Mouse (Mus musculus) MEL (cell line): ENCODE results near the gene Hoxa11. TPM values are rescaled to one million over a fixed set of nuclear protein-coding genes. Genes with fewer than 3 reads are reported as not detected.

Source experiments
- DNase-seq: peaks from one replicate; pipeline ENCODE4 v3.0.0; 2011; ENCODE audit warnings: low read depth, low spot score
- H3K27ac ChIP-seq: 2 replicates; pipeline ENCODE4 v1.5.1; 2012; ENCODE audit warnings: low read depth, mild to moderate bottlenecking, control low read depth, low read length, moderate library complexity; ENCODE audit not compliant: control insufficient read depth
- H3K27me3 ChIP-seq, 2 experiments: fragments of 150-350 bp in 1 of 2; sonication (generic) in 1 of 2; 2 replicates each; pipeline ENCODE4 v1.6.1; 2012; ENCODE audit warnings: low read length in 2 of 2, mild to moderate bottlenecking in 2 of 2, improper control_type of control experiment in 1 of 2, moderate library complexity in 1 of 2; ENCODE audit not compliant: insufficient read depth in 2 of 2, control insufficient read depth in 1 of 2
- H3K36me3 ChIP-seq, 2 experiments: 2 replicates each; pipeline ENCODE4 v1.6.1; 2012 to 2014; ENCODE audit warnings: low read length in 2 of 2, improper control_type of control experiment in 1 of 2, inconsistent platforms in 1 of 2, mild to moderate bottlenecking in 1 of 2; ENCODE audit not compliant: insufficient read depth in 2 of 2, control insufficient read depth in 1 of 2
- H3K4me1 ChIP-seq, 2 experiments: fragments of 150-350 bp in 1 of 2; sonication (generic) in 1 of 2; 2 replicates each; pipeline ENCODE4 v1.6.1; 2012; ENCODE audit warnings: low read length in 2 of 2, improper control_type of control experiment in 1 of 2, mild to moderate bottlenecking in 1 of 2; ENCODE audit not compliant: insufficient read depth in 2 of 2, control insufficient read depth in 1 of 2
- H3K4me3 ChIP-seq, 2 experiments: fragments of 150-350 bp in 1 of 2; sonication (generic) in 1 of 2; 2 replicates each; pipeline ENCODE4 v1.5.1; 2012; ENCODE audit warnings: low read depth in 2 of 2, low read length in 2 of 2, mild to moderate bottlenecking in 2 of 2, moderate library complexity in 2 of 2, control low read depth in 1 of 2, improper control_type of control experiment in 1 of 2; ENCODE audit not compliant: control insufficient read depth in 1 of 2, insufficient read depth in 1 of 2
- H3K79me2 ChIP-seq: 2 replicates; pipeline ENCODE4 v1.6.1; 2012; ENCODE audit warnings: mild to moderate bottlenecking, low read length, moderate library complexity; ENCODE audit not compliant: control insufficient read depth, poor library complexity, insufficient read depth
- H3K9ac ChIP-seq: 2 replicates; pipeline ENCODE4 v1.6.1; 2012; ENCODE audit warnings: low read depth, mild to moderate bottlenecking, control low read depth, low read length, moderate library complexity; ENCODE audit not compliant: control insufficient read depth, poor library complexity, severe bottlenecking
- H3K9me3 ChIP-seq: fragments of 150-350 bp; sonication (generic); replicated peaks from 2 replicates; pipeline ENCODE4 v1.6.1; 2012; ENCODE audit warnings: mild to moderate bottlenecking, low read length, improper control_type of control experiment, moderate library complexity; ENCODE audit not compliant: insufficient read depth
- BHLHE40 ChIP-seq: IDR thresholded peaks from 2 replicates; pipeline ENCODE4 v1.6.1; 2012; ENCODE audit warnings: low read depth, mild to moderate bottlenecking, inconsistent platforms, low read length, improper control_type of control experiment, borderline replicate concordance
- CHD1 ChIP-seq: IDR thresholded peaks from 2 replicates; pipeline ENCODE4 v1.6.1; 2012; ENCODE audit warnings: low read depth, mild to moderate bottlenecking, inconsistent platforms, low read length, improper control_type of control experiment
- CHD2 ChIP-seq: IDR thresholded peaks from 2 replicates; pipeline ENCODE4 v1.6.1; 2011; ENCODE audit warnings: low read length, improper control_type of control experiment
- E2F4 ChIP-seq: IDR thresholded peaks from 2 replicates; pipeline ENCODE4 v1.6.1; 2011; ENCODE audit warnings: low read depth, low read length, improper control_type of control experiment, borderline replicate concordance
- EP300 ChIP-seq, 2 experiments: IDR thresholded peaks; 2 replicates each; pipeline ENCODE4 v1.6.1; 2011; ENCODE audit warnings: improper control_type of control experiment in 2 of 2, low read length in 2 of 2, low read depth in 1 of 2, mild to moderate bottlenecking in 1 of 2
- ETS1 ChIP-seq: IDR thresholded peaks from 2 replicates; pipeline ENCODE4 v1.6.1; 2012; ENCODE audit warnings: low read depth, mild to moderate bottlenecking, inconsistent platforms, low read length, improper control_type of control experiment, moderate library complexity
- GABPA ChIP-seq: IDR thresholded peaks from 2 replicates; pipeline ENCODE4 v1.6.1; 2012; ENCODE audit warnings: low read depth, mild to moderate bottlenecking, inconsistent platforms, low read length, improper control_type of control experiment, moderate library complexity
- GATA1 ChIP-seq: IDR thresholded peaks from 2 replicates; pipeline ENCODE4 v1.6.1; 2011; ENCODE audit warnings: low read depth, low read length, improper control_type of control experiment
- JUND ChIP-seq: IDR thresholded peaks from 2 replicates; pipeline ENCODE4 v1.6.1; 2011; ENCODE audit warnings: low read depth, mild to moderate bottlenecking, improper control_type of control experiment, low read length
- MAFK ChIP-seq: IDR thresholded peaks from 2 replicates; pipeline ENCODE4 v1.6.1; 2011; ENCODE audit warnings: low read depth, mild to moderate bottlenecking, low read length, improper control_type of control experiment, borderline replicate concordance
- MEF2A ChIP-seq: IDR thresholded peaks from 2 replicates; pipeline ENCODE4 v1.6.1; 2014; ENCODE audit warnings: low read depth, mild to moderate bottlenecking, inconsistent platforms, low read length, improper control_type of control experiment; ENCODE audit not compliant: poor library complexity, insufficient replicate concordance, severe bottlenecking; ENCODE audit errors: extremely low read depth
- MYB ChIP-seq: IDR thresholded peaks from 2 replicates; pipeline ENCODE4 v1.6.1; 2011; ENCODE audit warnings: mild to moderate bottlenecking, low read depth, low read length, improper control_type of control experiment
- NELFE ChIP-seq: IDR thresholded peaks from 2 replicates; pipeline ENCODE4 v1.6.1; 2011; ENCODE audit warnings: low read depth, low read length, improper control_type of control experiment
- NRF1 ChIP-seq: IDR thresholded peaks from 2 replicates; pipeline ENCODE4 v1.6.1; 2014; ENCODE audit warnings: low read depth, mild to moderate bottlenecking, inconsistent platforms, low read length, improper control_type of control experiment, moderate library complexity; ENCODE audit not compliant: poor library complexity, insufficient read depth, severe bottlenecking
- POLR2A ChIP-seq, 2 experiments: IDR thresholded peaks; 2 replicates each; pipeline ENCODE4 v1.6.1; 2011 to 2012; ENCODE audit warnings: low read length in 2 of 2, mild to moderate bottlenecking in 2 of 2, control low read depth in 1 of 2, improper control_type of control experiment in 1 of 2, low read depth in 1 of 2, moderate library complexity in 1 of 2; ENCODE audit not compliant: control insufficient read depth in 1 of 2, insufficient read depth in 1 of 2, poor library complexity in 1 of 2
- POLR2AphosphoS5 ChIP-seq: IDR thresholded peaks from 2 replicates; pipeline ENCODE4 v1.6.1; 2012; ENCODE audit warnings: low read depth, borderline replicate concordance, mild to moderate bottlenecking, inconsistent platforms, low read length, moderate library complexity, mixed read lengths
- RCOR1 ChIP-seq: IDR thresholded peaks from 2 replicates; pipeline ENCODE4 v1.6.1; 2012; ENCODE audit warnings: low read depth, mild to moderate bottlenecking, inconsistent platforms, low read length, improper control_type of control experiment
- SIN3A ChIP-seq: IDR thresholded peaks from 2 replicates; pipeline ENCODE4 v1.6.1; 2012; ENCODE audit warnings: low read length, improper control_type of control experiment, inconsistent platforms
- TAL1 ChIP-seq: IDR thresholded peaks from 2 replicates; pipeline ENCODE4 v1.6.1; 2012; ENCODE audit warnings: mild to moderate bottlenecking, inconsistent platforms, low read length, moderate library complexity, mixed read lengths
- UBTF ChIP-seq: IDR thresholded peaks from 2 replicates; pipeline ENCODE4 v1.6.1; 2012; ENCODE audit warnings: low read depth, mild to moderate bottlenecking, inconsistent platforms, low read length, improper control_type of control experiment, moderate library complexity, borderline replicate concordance; ENCODE audit not compliant: insufficient read depth
- USF1 ChIP-seq: IDR thresholded peaks from 2 replicates; pipeline ENCODE4 v1.6.1; 2014; ENCODE audit warnings: low read depth, mild to moderate bottlenecking, inconsistent platforms, low read length, improper control_type of control experiment, moderate library complexity
- USF2 ChIP-seq, 2 experiments: IDR thresholded peaks; 2 replicates each; pipeline ENCODE4 v1.6.1; 2011 to 2012; ENCODE audit warnings: improper control_type of control experiment in 2 of 2, low read length in 2 of 2, borderline replicate concordance in 1 of 2, inconsistent platforms in 1 of 2, low read depth in 1 of 2, mild to moderate bottlenecking in 1 of 2; ENCODE audit not compliant: insufficient read depth in 1 of 2
- ZC3H11A ChIP-seq: IDR thresholded peaks from 2 replicates; pipeline ENCODE4 v1.6.1; 2012; ENCODE audit warnings: low read depth, mild to moderate bottlenecking, inconsistent platforms, low read length, improper control_type of control experiment
- ZMIZ1 ChIP-seq: IDR thresholded peaks from 2 replicates; pipeline ENCODE4 v1.6.1; 2012; ENCODE audit warnings: low read depth, mild to moderate bottlenecking, inconsistent platforms, low read length, improper control_type of control experiment, moderate library complexity
- polyA plus RNA-seq, 2 experiments: library from polyadenylated mRNA; stranded (reverse) in 1 of 2; unstranded in 1 of 2; fragments of >175 nt in 1 of 2; fragments of >200 nt in 1 of 2; gene quantifications; 2 replicates each; pipeline versions ENCODE4 v1.2.1 to v1.2.4; 2012; ENCODE audit warnings: low replicate concordance in 2 of 2, low read depth in 1 of 2; ENCODE audit not compliant: insufficient read length in 2 of 2, insufficient read depth in 1 of 2, missing spikeins in 1 of 2
- total RNA-seq: library from RNA; depleted of rRNA; stranded (reverse); fragments of 300-350 nt; gene quantifications from 2 replicates; pipeline ENCODE4 v1.2.3, GENCODE M21; 2012

Gene Hoxa11
- total and polyA plus RNA-seq, 3 experiments: not detected

DNA sequence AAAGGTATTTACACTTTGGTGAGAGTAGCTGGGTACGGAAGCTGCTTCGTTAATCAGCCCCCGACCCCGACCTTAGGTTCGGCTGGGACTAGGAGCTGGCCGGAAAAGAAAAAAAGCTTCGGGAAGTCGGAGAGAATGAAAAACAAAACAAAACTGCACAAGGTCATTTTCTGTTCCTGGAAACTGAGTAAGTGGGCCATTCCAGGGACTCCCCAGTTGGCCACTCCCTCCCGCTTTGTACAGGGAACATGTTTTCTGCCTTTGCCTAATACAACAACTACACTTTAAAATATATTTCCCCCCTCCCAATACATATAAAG is 21.0 kb upstream of the Hoxa11 start:
- Histone ChIP-seq H3K27me3 (no peaks in the 10 kb centered on the region), H3K27ac (no peak overlapping the region), H3K4me1 (no peaks in the 10 kb centered on the region), H3K4me3 (no peak overlapping the region), H3K79me2 (no peaks in the 10 kb centered on the region)
- DNase-seq: no peak
- TF ChIP-seq NELFE: no peak
- TF ChIP-seq ETS1: no peak
- TF ChIP-seq MYB: no peak
- TF ChIP-seq GABPA: no peak
- no peak for TF ChIP-seq POLR2A (IDR thresholded peaks at IDR 0.05; ENCODE audit: control insufficient read depth in 1 of 2, insufficient read depth in 1 of 2, low read depth in 1 of 2, low read length in 2 of 2, poor library complexity in 1 of 2)
- TF ChIP-seq CHD2: no peak
- TF ChIP-seq MAFK: no peak
- no peak for TF ChIP-seq POLR2AphosphoS5
- TF ChIP-seq, all 39 proteins: peak for 0
- H3K9ac ChIP-seq: no peak overlapping the region
- no peaks in the 10 kb centered on the region for H3K9me3 ChIP-seq
- H3K36me3 ChIP-seq: no peaks in the 10 kb centered on the region

- H3K27me3 ChIP-seq: no peaks in the 10 kb centered on the region
- no peak overlapping the region for H3K9ac ChIP-seq
These were observed 20.5 kb upstream of the Hoxa11 start for GRCm38 (mm10) chr6:52265913-52266665.

DNA sequence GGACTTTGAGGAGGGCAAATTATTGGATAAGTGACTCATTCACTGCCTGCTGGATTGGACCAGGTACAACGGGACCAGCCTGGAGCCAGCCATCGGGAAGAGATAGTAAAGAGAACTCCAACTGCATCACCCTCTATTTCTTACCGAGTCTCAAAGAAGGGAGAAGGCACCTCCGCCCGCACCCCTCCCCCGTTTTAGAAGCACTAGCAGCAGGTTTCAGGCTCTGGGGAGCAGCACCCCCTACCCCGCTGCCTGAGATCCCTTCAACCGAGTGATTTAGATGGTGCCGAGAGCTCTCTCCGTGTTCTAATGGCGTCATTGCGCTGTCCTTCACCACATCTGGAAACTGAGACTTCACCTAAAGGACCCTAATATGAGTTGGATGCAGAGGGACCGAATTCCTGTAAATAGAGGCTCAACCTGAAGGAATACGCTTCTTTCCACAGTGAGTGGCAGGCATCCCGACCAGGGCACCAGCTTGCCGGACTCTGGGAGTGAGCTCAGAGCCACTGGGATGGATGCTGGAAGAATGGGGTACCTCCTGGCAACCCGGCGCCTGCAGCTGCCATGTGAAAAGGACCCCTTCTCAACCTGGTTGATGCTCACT is 19.8 kb upstream of the Hoxa11 start:
- Histone ChIP-seq H3K79me2 (no peaks in the 10 kb centered on the region), H3K9me3 (no peaks in the 10 kb centered on the region), H3K36me3 (no peaks in the 10 kb centered on the region), H3K27ac (no peak overlapping the region), H3K9ac (no peak overlapping the region), H3K4me1 (no peaks in the 10 kb centered on the region), H3K4me3 (no peak overlapping the region), H3K27me3 (no peaks in the 10 kb centered on the region)
- DNase-seq: no peak
- TF ChIP-seq ZMIZ1 (no peak), RCOR1 (no peak), GATA1 (no peak), TAL1 (no peak), UBTF (no peak), USF2 (IDR thresholded peaks at IDR 0.05; ENCODE audit: borderline replicate concordance in 1 of 2, insufficient read depth in 1 of 2, low read depth in 1 of 2, low read length in 2 of 2) (no peak), JUND (no peak), NELFE (no peak), NRF1 (no peak), MEF2A (no peak), SIN3A (no peak), CHD1 (no peak), ETS1 (no peak), E2F4 (no peak), POLR2A (IDR thresholded peaks at IDR 0.05; ENCODE audit: control insufficient read depth in 1 of 2, insufficient read depth in 1 of 2, low read depth in 1 of 2, low read length in 2 of 2, poor library complexity in 1 of 2) (no peak)

More at GRCm38 (mm10) chr6:52265913-52266665, 20.5 kb upstream of the Hoxa11 start:
- Histone ChIP-seq H3K27ac (no peak overlapping the region), H3K4me1 (no peaks in the 10 kb centered on the region)
- no peak for TF ChIP-seq USF1
- TF ChIP-seq CHD1: no peak
- no peak for TF ChIP-seq MAFK
- TF ChIP-seq RCOR1: no peak
- TF ChIP-seq USF2 (IDR thresholded peaks at IDR 0.05; ENCODE audit: borderline replicate concordance in 1 of 2, insufficient read depth in 1 of 2, low read depth in 1 of 2, low read length in 2 of 2): no peak
- no peak for TF ChIP-seq EP300 (IDR thresholded peaks at IDR 0.05; ENCODE audit: low read depth in 1 of 2, low read length in 2 of 2)
- TF ChIP-seq E2F4: no peak
- TF ChIP-seq ZC3H11A: no peak
- no peak for TF ChIP-seq BHLHE40
- TF ChIP-seq ETS1: no peak
- TF ChIP-seq, all 39 proteins: peak for 0
- Histone ChIP-seq H3K79me2 (no peaks in the 10 kb centered on the region), H3K36me3 (no peaks in the 10 kb centered on the region), H3K9me3 (no peaks in the 10 kb centered on the region), H3K4me3 (no peak overlapping the region)
- no peak for DNase-seq
